Mouse (Mus musculus) bone marrow macrophage, adult 2 months (primary cell): ENCODE measurements around the gene Prkcb.
A peak's percentile ranks its signal among the peaks of the same experiment; 100 is the strongest.

ENCODE experiments used
- CTCF ChIP-seq: IDR thresholded peaks from 2 replicates; pipeline ENCODE4 v1.5.1; 2012; ENCODE audit warnings: low read depth, mild to moderate bottlenecking, low read length, moderate library complexity
- POLR2A ChIP-seq: IDR thresholded peaks from 2 replicates; pipeline ENCODE4 v1.6.1; 2012; ENCODE audit warnings: mild to moderate bottlenecking, low read depth, low read length, borderline replicate concordance

- no peak for TF ChIP-seq POLR2A
- TF ChIP-seq CTCF, result peak; percentile 36; the same call in 1 of the 2 replicates
Observed at GRCm38 (mm10) chr7:122240413-122241119, 48.0 kb upstream of the Prkcb start.
